Mouse (Mus musculus): Measurements from ENCODE around the gene AC109138.7.

GRCm38 (mm10) chr19:4166678-4167476, 47.3 kb upstream of the AC109138.7 start:
- TF ChIP-seq POLR2A (IDR thresholded peaks at IDR 0.05; ENCODE audit: extremely low read depth, insufficient read depth, low read length) (no peak), CTCF (IDR thresholded peaks at IDR 0.05; ENCODE audit: extremely low read depth, insufficient read depth, low read length) (no peak)

Measured in cortical plate, adult 2 months (tissue).